Mouse (Mus musculus) erythroblast, adult 5-6 weeks (primary cell): ENCODE data around the gene Rae1. TPM values are rescaled to one million over a fixed set of nuclear protein-coding genes. Genes with fewer than 3 reads are reported as not detected.

Source experiments
- ATAC-seq: replicated peaks from 2 replicates; pipeline ENCODE4 v1.8.0; 2016; ENCODE audit warnings: moderate number of reproducible peaks, mild to moderate bottlenecking, moderate TSS enrichment, inconsistent platforms; ENCODE audit not compliant: poor library complexity, low FRiP score, severe bottlenecking
- total RNA-seq, 2 experiments: library from RNA; stranded (forward) in 1 of 2; stranded (reverse) in 1 of 2; fragments of 150-400 nt in 1 of 2; fragments of 200-764, 138-1000 nt in 1 of 2; gene quantifications; 2 replicates each; pipeline versions ENCODE4 v1.2.3 to v1.2.4; 2015 to 2017; ENCODE audit warnings: low replicate concordance in 2 of 2

Rae1 gene
- total RNA-seq, 2 experiments from 2014 or later: 52.5 to 59.4 TPM

GRCm38 (mm10) chr2:173024392-173024791 is 24.5 kb downstream of the Rae1 start:
- ATAC-seq: no peak

- ATAC-seq: no peak
Observed at GRCm38 (mm10) chr2:173024938-173025337, 25.0 kb downstream of the Rae1 start.

- peak; percentile 10; the same call in 1 of the 2 replicates for ATAC-seq
Observed at GRCm38 (mm10) chr2:173026286-173026685, 26.4 kb downstream of the Rae1 start.

- ATAC-seq: no peak
Observed at GRCm38 (mm10) chr2:173026688-173027131, 26.8 kb downstream of the Rae1 start.

- no peak for ATAC-seq
Observed at GRCm38 (mm10) chr2:173027169-173027823, 27.4 kb downstream of the Rae1 start.

- ATAC-seq: no peak
Observed at GRCm38 (mm10) chr2:173027824-173028495, 28.0 kb downstream of the Rae1 start.

- no peak for ATAC-seq
Observed at GRCm38 (mm10) chr2:173028508-173029031, 28.7 kb downstream of the Rae1 start.

- no peak for ATAC-seq
Observed at GRCm38 (mm10) chr2:173030591-173031338, 30.8 kb downstream of the Rae1 start.

GRCm38 (mm10) chr2:173033531-173033930 is 33.6 kb downstream of the Rae1 start:
- no peak for ATAC-seq

GRCm38 (mm10) chr2:173034998-173035397 is 35.1 kb downstream of the Rae1 start:
- peak; percentile 32 for ATAC-seq

- no peak for ATAC-seq
Observed at GRCm38 (mm10) chr2:173035653-173036052, 35.7 kb downstream of the Rae1 start.

- ATAC-seq: no peak
Observed at GRCm38 (mm10) chr2:173036055-173036454, 36.1 kb downstream of the Rae1 start.

- ATAC-seq: no peak
Observed at GRCm38 (mm10) chr2:173036611-173037010, 36.7 kb downstream of the Rae1 start.

- ATAC-seq: peak; percentile 12
Observed at GRCm38 (mm10) chr2:173037347-173037746, 37.4 kb downstream of the Rae1 start.

- ATAC-seq: peak; percentile 51
Observed at GRCm38 (mm10) chr2:173037827-173038607, 38.1 kb downstream of the Rae1 start.

- no peak for ATAC-seq
Observed at GRCm38 (mm10) chr2:173039041-173039440, 39.1 kb downstream of the Rae1 start.

GRCm38 (mm10) chr2:173040803-173041202 is 40.9 kb downstream of the Rae1 start:
- ATAC-seq: no peak

GRCm38 (mm10) chr2:173041242-173041641 is 41.3 kb downstream of the Rae1 start:
- no peak for ATAC-seq

GRCm38 (mm10) chr2:173041893-173042292 is 42.0 kb downstream of the Rae1 start:
- peak; percentile 23 for ATAC-seq
